Mouse (Mus musculus): ENCODE results near the gene Mup6. TPM values are rescaled to one million over a fixed set of nuclear protein-coding genes. Genes with fewer than 3 reads are reported as not detected.
"Not testable (repeated sequence)": the region's sequence is repeated elsewhere in the genome, so short reads cannot be mapped to it uniquely, and the experiment has no call there.

The Mup6 gene
- polyA plus RNA-seq, 1 experiment from 2014 or later = not detected

DNA sequence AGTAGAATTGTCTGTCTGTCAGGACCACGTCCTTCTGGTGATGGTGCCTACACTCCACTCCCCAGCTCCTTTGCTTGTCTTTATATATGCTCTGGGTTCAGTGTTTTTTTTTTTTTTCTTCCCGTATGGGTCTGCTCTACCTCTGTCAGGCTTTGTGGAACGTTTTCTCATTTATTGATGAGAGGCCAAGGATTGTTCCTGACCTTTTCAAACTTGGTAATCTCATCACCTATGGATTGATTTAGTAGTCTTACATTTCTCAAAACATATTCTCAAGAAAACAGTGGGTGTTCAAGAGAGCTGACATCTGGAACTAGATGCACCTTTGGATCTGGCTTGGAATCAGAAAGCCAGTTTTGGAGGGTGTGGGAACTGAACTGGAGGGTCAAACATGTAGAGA lies 3.5 kb upstream of the Mup6 start, which contains the start of gene Mup4:
Gene Mup4, minus strand, starts transcription at position 101 of the 400 bp plus-strand sequence.
- ATAC-seq (ENCODE audit: low FRiP score) (no peak), DNase-seq (ENCODE audit: low spot score) (no peak)
- WGBS = 88% methylated on average over 3 of the region's 3 CpGs
- no peak within 1 kb of the TSS for H3K4me2 ChIP-seq (replicated peaks)
- no peaks in the 10 kb centered on the region for H3K4me1 ChIP-seq (replicated peaks; ENCODE audit: control insufficient read depth, insufficient read depth, low read length)
- H3K9ac ChIP-seq = no peak within 1 kb of the TSS
- H3K9me3 ChIP-seq (ENCODE audit: control insufficient read depth, low read length) = no peaks in the 10 kb centered on the region
- H3K36me3 ChIP-seq (replicated peaks; ENCODE audit: control insufficient read depth, insufficient read depth) = no peaks in the 10 kb centered on the region
- no peak within 1 kb of the TSS for H3K4me3 ChIP-seq (replicated peaks; ENCODE audit: low read length)
- H3K27ac ChIP-seq = no peak within 1 kb of the TSS
- no peaks in the 10 kb centered on the region for H3K27me3 ChIP-seq (ENCODE audit: control insufficient read depth, insufficient read depth, low read length)

DNA sequence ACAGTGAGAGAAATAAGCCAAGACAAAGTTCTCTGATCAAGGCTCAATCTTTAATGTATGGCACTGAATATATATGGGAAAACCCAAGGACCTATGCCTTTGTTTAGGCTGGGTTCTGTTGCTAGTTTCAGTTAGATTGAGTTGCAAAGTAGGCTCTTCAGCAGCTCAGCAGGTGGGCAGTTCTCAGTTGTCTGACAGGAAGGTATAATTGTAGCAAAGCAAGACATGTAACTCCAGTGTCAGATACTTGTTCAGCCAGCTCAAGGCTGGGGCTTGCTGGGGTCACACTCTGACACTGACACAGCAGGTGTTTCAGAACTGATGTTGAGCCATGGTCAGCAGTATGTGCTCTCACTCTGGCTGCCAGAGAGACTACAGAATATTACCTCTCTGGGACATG lies 33.8 kb downstream of the Mup6 start:
- not testable (repeated sequence) for H3K4me1 ChIP-seq (replicated peaks; ENCODE audit: control insufficient read depth, insufficient read depth, low read length); ATAC-seq (ENCODE audit: low FRiP score); H3K27ac ChIP-seq; H3K4me3 ChIP-seq (replicated peaks; ENCODE audit: low read length); H3K27me3 ChIP-seq (ENCODE audit: control insufficient read depth, insufficient read depth, low read length); H3K4me2 ChIP-seq (replicated peaks); H3K36me3 ChIP-seq (replicated peaks; ENCODE audit: control insufficient read depth, insufficient read depth); H3K9me3 ChIP-seq (ENCODE audit: control insufficient read depth, low read length); DNase-seq (ENCODE audit: low spot score); H3K9ac ChIP-seq

DNA sequence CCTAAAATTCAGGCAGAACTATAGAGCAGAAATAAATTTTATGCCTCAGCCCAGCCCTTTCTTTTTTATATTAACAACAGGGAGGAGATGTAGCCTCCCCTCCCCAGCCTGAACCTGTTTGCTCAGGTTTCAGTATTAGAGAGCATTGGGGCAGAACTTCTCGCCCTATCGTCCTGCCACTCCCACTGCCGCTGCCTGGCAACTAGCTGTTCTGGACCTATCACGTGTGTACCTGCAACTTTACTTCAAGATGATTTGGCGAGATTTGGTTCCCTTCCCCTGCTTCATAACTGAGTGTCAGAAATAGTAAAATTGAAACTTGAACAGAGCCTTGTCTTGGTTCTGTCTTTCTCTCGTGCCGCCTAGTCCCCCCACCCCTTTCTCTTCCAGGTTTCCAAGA lies 56.0 kb downstream of the Mup6 start:
- whole genome bisulfite sequencing = 91% methylated on average over 7 of the region's 7 CpGs
- not testable (repeated sequence) for H3K4me2 ChIP-seq (replicated peaks); ATAC-seq (ENCODE audit: low FRiP score); H3K27ac ChIP-seq; H3K4me3 ChIP-seq (replicated peaks; ENCODE audit: low read length); H3K27me3 ChIP-seq (ENCODE audit: control insufficient read depth, insufficient read depth, low read length); DNase-seq (ENCODE audit: low spot score); H3K9ac ChIP-seq; H3K36me3 ChIP-seq (replicated peaks; ENCODE audit: control insufficient read depth, insufficient read depth); H3K4me1 ChIP-seq (replicated peaks; ENCODE audit: control insufficient read depth, insufficient read depth, low read length); H3K9me3 ChIP-seq (ENCODE audit: control insufficient read depth, low read length)

DNA sequence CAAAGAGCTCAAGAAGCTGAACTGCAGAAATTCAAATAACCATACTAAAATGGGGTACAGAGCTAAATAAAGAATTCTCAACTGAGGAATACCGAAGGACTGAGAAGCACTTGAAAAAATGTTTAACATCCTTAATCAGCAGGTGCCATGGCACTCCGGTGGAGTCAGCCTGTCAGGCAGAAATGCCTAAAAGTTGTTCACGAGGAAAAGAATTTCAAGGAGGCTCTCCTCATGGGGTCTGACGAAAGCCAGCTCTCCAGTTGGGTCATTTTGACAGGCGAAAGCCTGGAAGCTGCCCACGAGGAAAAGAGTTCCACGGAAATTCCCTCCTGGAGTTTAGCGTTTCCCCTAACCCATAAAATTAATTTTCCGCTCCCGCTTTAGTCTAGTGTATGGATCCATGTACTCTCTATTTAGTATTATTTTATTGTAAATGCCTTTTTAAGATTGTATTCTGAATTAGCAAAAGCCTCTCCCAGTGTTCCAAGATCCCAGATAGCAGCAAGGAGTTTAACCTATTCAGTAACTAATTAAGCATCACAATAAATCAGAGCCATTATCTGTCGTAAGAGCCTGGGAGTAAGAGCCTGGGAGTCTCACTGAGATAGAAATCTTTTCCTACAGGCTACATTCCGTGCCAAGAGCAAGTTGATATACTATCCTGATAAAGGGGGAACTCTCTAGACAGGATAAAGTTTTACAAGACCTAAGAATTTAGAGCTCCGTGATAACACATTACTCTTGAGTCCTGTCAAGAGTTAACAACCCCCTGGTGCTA lies 65.4 kb downstream of the Mup6 start:
- not testable (repeated sequence) for H3K9ac ChIP-seq; H3K27ac ChIP-seq; H3K9me3 ChIP-seq (ENCODE audit: control insufficient read depth, low read length); ATAC-seq (ENCODE audit: low FRiP score); H3K4me3 ChIP-seq (replicated peaks; ENCODE audit: low read length); H3K36me3 ChIP-seq (replicated peaks; ENCODE audit: control insufficient read depth, insufficient read depth); H3K4me2 ChIP-seq (replicated peaks); H3K27me3 ChIP-seq (ENCODE audit: control insufficient read depth, insufficient read depth, low read length); DNase-seq (ENCODE audit: low spot score); H3K4me1 ChIP-seq (replicated peaks; ENCODE audit: control insufficient read depth, insufficient read depth, low read length)
- 72% methylated on average over 12 of the region's 13 CpGs for WGBS

Other genes with a start within 250 kb of the Mup6 start
- 52.2 and 52.7 TPM in 2 replicates for gene Inip, start 162.7 kb upstream of the Mup6 start, polyA plus RNA-seq (2014; fragmentation: Nextera tagmentation; extraction: Ambion mirVana)
- gene Snx30, start 158.5 kb upstream of the Mup6 start, polyA plus RNA-seq (2014; fragmentation: Nextera tagmentation; extraction: Ambion mirVana) = 21.9 and 29.2 TPM in 2 replicates
- gene Slc46a2, start 49.2 kb upstream of the Mup6 start, polyA plus RNA-seq (2014; fragmentation: Nextera tagmentation; extraction: Ambion mirVana) = not detected in 2 replicates
- not detected in 2 replicates for gene Mup4, start 3.6 kb upstream of the Mup6 start, polyA plus RNA-seq (2014; fragmentation: Nextera tagmentation; extraction: Ambion mirVana)
- gene Mup7, start 106.2 kb downstream of the Mup6 start, polyA plus RNA-seq (2014; fragmentation: Nextera tagmentation; extraction: Ambion mirVana) = not detected in 2 replicates
- gene Mup2, start 190.0 kb downstream of the Mup6 start, polyA plus RNA-seq (2014; fragmentation: Nextera tagmentation; extraction: Ambion mirVana) = not detected in 2 replicates

All from hindbrain, embryonic 14.5 days (tissue).